Mouse (Mus musculus) liver (tissue): ENCODE results near the gene Scnn1g.

Source experiments
- DNase-seq: peaks from one replicate; pipeline ENCODE4 v3.0.0-alpha.2; 2020; ENCODE audit warnings: mixed read lengths

The Scnn1g gene

GRCm38 (mm10) chr7:121778980-121779379, 44.7 kb downstream of the Scnn1g start:
- no peak for DNase-seq

GRCm38 (mm10) chr7:121779409-121779808, 45.1 kb downstream of the Scnn1g start:
- DNase-seq: no peak

- no peak for DNase-seq
Measured at GRCm38 (mm10) chr7:121782188-121782909, 48.1 kb downstream of the Scnn1g start.

- no peak for DNase-seq
Measured at GRCm38 (mm10) chr7:121785651-121786228, 51.5 kb downstream of the Scnn1g start.

GRCm38 (mm10) chr7:121797781-121798180, 63.5 kb downstream of the Scnn1g start:
- no peak for DNase-seq

- DNase-seq: no peak
Measured at GRCm38 (mm10) chr7:121802471-121802870, 68.2 kb downstream of the Scnn1g start.

- no peak for DNase-seq
Measured at GRCm38 (mm10) chr7:121803011-121803410, 68.7 kb downstream of the Scnn1g start.

- no peak for DNase-seq
Measured at GRCm38 (mm10) chr7:121805811-121806496, 71.7 kb downstream of the Scnn1g start.

GRCm38 (mm10) chr7:121807726-121808580, 73.7 kb downstream of the Scnn1g start:
- no peak for DNase-seq
